Mouse (Mus musculus): ENCODE measurements at regions not wholly inside any gene's neighbourhood (a gene's known extent, or its start where the extent isn't known, plus 50 kb on each side); places are given as distances from the start of the nearest gene placed in this dataset.
"Not testable (repeated sequence)": the region's sequence is repeated elsewhere in the genome, so short reads cannot be mapped to it uniquely, and the experiment has no call there.

GRCm38 (mm10) chr4:67301020-67301419 lies 473.6 kb downstream of the Tlr4 start:
- H3K9ac ChIP-seq (replicated peaks) = no peak overlapping the region
- 74% methylated on average over 6 of the region's 6 CpGs for WGBS

DNA sequence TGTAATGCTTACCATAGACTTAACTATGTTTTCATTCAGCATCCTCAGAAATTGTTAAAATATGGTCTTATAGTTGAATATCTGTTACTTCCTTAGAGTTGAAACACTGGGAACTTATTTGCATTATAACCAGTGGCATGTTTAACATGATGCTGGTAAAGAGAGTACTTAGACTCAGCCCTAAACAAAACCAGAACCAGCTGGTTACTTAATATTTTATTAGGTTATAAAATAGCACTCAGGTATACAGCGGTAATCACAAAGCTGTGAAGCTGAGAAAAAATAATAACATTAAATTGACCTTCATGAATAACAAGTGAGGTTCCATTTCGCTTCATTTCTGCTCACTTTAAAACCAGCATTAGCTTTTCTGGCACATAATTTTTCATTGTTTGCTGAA lies 474.4 kb downstream of the Tlr4 start:
- H3K36me3 ChIP-seq = no peaks in the 10 kb centered on the region
- H3K27me3 ChIP-seq = no peaks in the 10 kb centered on the region
- H3K4me3 ChIP-seq (replicated peaks) = no peak overlapping the region
- H3K9ac ChIP-seq (replicated peaks) = no peak overlapping the region
- no peaks in the 10 kb centered on the region for H3K9me3 ChIP-seq
- ATAC-seq = no peak
- no peak overlapping the region for H3K4me2 ChIP-seq (replicated peaks)
- H3K27ac ChIP-seq = no peak overlapping the region
- H3K4me1 ChIP-seq (replicated peaks) = no peaks in the 10 kb centered on the region; the same call in 1 of the 2 replicates
- 83% methylated on average over 2 of the region's 2 CpGs for WGBS

More at GRCm38 (mm10) chr4:67301020-67301419, 473.6 kb downstream of the Tlr4 start:
- H3K4me3 ChIP-seq (replicated peaks) = no peak overlapping the region
- no peak overlapping the region for H3K4me2 ChIP-seq (replicated peaks)
- H3K4me1 ChIP-seq (replicated peaks) = no peaks in the 10 kb centered on the region; the same call in 1 of the 2 replicates
- no peak overlapping the region for H3K27ac ChIP-seq
- no peaks in the 10 kb centered on the region for H3K27me3 ChIP-seq
- H3K9me3 ChIP-seq = no peaks in the 10 kb centered on the region
- ATAC-seq = peak; percentile 50; the same call in 1 of the 2 replicates
- no peaks in the 10 kb centered on the region for H3K36me3 ChIP-seq

DNA sequence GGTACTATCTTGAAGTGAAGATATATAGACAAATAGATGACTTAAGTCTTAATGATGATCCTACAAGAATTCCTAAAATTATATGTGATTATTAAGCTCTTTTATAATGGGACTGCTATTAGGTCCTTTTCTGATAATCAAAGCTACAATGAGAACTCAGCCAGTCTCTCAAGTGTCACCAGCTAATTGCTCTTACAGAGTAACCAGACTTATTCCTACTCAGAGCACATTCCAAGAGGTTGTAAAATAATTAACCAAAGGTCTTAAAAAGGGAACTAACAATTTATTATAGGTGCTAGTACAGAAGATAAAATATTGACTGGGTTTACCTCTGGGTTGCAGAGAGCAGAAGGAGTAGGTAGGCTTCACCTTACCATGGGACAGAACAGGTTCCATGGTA lies 492.7 kb downstream of the Tlr4 start:
- not testable (repeated sequence) for H3K4me3 ChIP-seq (replicated peaks); H3K9me3 ChIP-seq; H3K27ac ChIP-seq; H3K36me3 ChIP-seq; H3K27me3 ChIP-seq; ATAC-seq; H3K9ac ChIP-seq (replicated peaks); H3K4me1 ChIP-seq (replicated peaks); H3K4me2 ChIP-seq (replicated peaks)

All from midbrain, embryonic 13.5 days (tissue).